Mouse (Mus musculus) inflammation-experienced regulatory T-cells, adult 6 months (primary cell): ENCODE results near the gene Fnbp1. TPM values are rescaled to one million over a fixed set of nuclear protein-coding genes. Genes with fewer than 3 reads are reported as not detected.
A peak's percentile ranks its signal among the peaks of the same experiment; 100 is the strongest.

Source experiments
- ATAC-seq: one replicate; pipeline ENCODE4 v1.8.0; 2017
- polyA plus RNA-seq, 3 experiments: library from polyadenylated mRNA; unstranded; fragments of 100-300 nt; shearing (Covaris generic); gene quantifications; one replicate each; pipeline ENCODE4 v1.2.1; 2017

The Fnbp1 gene
- polyA plus RNA-seq, 3 experiments from 2014 or later, result 86.1 to 123 (median 103) TPM

DNA sequence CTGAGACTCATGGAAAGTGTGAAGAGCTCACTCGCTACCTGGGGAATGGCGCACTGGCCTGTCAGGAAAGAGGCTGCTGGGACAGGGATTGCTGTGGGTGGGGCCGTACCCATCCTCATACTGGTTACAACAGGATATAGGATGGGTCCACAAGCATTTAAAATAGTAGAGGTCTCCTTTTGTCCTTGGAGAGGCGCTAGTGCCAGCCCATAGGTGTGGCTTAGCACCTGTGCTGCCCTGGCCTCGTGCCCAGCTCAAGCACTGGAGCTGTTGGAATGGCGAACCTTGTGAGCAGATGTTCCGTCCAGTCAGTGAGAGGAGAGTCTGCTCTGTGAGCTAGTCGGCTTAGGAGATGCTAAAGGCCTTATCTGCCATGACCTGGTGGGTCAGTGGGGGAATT lies 122.8 kb downstream of the Fnbp1 start:
- ATAC-seq, result no peak

DNA sequence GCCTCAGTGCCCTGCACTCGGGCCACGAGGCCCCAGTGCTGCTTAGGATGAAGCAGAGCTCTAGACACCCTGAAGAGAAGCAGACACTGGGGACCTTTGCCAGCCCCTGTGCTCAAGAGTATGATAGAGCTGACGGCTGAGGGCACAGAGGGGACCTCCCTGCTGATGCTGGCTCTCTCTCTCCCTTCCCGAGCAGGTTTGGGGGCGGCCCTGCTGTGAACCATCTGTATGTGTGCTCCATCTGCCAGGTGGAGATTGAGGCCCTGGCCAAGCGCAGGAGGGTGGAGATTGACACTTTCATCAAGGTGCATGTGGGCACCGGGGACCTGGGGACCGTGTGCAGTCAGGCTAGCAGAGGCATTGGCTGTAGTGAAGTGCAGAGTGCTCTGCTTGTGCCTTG lies 123.3 kb downstream of the Fnbp1 start:
- no peak for ATAC-seq

DNA sequence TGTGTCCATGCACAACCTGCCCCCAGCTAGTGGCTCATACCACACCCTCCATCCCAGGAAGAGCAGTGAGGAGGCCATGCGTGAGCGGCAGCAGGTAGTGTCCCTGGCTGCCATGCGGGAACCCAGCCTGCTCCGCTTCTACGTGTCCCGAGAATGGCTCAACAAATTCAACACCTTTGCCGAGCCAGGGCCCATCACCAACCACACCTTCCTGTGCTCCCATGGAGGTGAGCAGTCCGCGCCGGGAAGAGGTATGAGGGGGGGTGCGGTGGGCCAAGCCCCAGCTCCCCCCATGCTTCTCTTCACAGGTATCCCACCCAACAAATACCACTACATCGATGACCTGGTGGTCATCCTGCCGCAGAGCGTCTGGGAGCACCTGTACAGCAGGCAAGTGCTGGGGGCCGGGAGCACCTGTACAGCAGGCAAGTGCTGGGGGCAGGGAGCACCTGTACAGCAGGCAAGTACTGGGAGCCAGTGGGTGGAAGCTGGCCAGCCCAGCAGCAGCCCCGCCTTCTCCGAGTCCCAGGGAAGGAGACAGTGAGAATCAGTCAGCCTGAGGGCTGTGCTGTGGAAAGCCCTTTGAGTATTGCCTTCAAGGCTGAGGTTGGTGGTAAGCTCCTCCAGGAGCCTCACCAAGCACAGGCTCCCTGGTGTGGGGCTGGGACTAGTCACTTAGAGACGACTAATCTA lies 124.0 kb downstream of the Fnbp1 start:
- no peak for ATAC-seq

DNA sequence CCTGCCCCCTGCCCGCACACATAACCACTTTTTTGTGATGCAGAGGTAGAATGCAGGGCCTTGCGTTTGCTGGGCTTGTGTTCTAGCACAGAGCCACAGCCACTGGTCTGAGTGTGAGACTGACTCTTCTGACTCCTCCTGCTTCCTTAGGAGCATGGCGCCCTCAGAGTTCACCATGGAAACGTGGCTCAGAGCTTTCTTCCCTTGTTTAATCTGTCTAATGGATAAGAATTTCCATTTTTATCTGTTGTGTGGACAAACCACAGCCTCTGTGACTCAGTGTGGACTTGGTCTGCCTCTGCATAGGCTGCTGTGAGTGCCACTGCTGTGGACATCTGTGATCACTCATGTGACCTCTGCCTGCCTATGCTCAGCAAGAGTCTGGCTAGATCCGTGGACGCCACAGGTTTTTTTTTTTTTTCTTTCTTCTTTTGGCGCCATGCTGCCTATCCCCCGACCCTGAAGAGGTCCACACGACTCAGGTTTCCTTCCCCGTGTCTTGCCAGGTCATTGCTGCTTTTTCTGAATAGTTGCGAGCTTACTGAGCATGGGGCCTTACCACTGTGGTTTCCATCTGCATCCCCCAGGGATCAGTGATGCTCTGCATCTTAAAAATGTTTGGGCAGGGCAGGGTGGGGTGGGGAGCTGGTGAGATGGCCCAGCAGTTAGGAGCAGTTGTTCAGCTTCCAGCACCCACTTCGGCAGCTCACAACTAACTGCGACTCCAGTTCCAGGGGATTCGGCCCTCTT lies 128.3 kb downstream of the Fnbp1 start:
- ATAC-seq, result no peak

DNA sequence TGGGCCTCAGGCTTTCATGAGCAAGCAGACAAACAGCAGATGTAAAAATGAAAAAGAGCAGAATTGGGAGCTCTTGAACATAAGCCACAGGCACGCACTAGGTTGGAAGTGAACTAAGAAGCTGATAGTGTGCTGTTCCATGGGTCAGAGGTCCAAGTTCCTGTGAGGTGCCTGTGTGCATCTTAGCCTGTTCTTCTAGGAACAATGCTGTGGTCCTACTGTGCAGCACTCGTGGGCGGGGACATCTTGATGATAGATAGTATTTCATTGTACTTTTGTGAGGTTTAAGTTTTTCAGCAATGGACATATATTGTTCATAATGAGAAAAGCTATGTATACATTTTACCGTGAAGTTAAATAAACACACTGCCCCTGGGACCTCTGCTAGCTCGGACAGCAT lies 134.6 kb downstream of the Fnbp1 start:
- no peak for ATAC-seq

DNA sequence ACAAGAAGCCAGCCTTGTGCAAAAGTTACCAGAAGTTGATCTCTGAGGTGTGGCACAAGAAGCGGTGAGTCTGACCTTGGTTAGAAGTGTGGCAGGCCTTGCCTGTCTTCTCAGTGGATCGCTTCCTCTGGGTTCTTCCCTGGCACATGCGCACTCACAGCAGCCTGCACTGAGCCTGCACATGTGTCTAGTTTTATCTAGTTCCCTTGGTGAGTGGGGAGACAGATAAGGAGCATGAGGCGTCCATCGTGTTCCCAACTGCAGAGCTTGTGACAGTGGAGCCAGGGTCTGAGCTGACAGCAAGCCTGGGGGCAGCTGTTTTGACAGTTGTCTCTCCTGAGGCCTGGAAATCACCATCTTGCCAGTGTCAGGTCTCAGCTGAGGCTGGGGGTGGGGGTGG lies 135.4 kb downstream of the Fnbp1 start:
- ATAC-seq, result no peak

DNA sequence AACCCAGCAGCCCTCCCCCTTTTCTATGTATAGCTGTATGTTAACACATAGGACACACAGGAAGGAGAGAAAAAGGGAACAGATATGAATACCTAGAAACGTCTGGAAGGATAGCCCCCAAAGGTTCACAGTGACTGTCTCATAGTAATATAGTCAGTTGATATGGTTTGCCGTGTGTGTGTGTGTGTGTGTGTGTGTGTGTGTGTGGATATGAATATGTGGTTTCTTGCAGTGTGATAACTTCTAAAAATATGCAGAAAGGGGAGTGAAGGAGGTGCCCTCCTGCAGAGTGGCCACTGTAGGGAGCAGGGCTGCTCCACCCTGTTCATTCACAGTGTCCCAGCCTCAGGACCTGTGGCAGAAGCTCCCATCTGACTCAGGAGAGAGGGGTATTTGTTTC lies 136.4 kb downstream of the Fnbp1 start:
- no peak for ATAC-seq

DNA sequence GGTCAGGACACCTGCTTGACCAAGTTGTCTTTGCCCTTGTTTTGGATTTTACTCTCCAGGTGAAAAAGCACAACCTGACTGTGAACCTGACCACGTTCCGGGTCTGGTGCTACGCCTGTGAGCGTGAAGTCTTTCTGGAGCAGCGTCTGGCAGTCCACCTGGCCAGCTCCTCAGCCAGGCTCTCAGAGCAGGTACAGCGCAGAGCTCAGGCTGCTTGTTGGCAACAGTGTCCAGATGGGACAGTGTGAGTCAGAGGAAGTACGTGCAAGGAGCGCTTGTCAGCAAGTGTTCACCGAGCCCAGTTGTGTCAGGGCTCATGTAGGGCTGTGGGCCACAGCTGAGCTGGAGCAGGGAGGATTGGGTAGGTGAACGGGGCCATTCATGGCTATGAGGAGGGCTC lies 139.0 kb downstream of the Fnbp1 start:
- ATAC-seq, result no peak

DNA sequence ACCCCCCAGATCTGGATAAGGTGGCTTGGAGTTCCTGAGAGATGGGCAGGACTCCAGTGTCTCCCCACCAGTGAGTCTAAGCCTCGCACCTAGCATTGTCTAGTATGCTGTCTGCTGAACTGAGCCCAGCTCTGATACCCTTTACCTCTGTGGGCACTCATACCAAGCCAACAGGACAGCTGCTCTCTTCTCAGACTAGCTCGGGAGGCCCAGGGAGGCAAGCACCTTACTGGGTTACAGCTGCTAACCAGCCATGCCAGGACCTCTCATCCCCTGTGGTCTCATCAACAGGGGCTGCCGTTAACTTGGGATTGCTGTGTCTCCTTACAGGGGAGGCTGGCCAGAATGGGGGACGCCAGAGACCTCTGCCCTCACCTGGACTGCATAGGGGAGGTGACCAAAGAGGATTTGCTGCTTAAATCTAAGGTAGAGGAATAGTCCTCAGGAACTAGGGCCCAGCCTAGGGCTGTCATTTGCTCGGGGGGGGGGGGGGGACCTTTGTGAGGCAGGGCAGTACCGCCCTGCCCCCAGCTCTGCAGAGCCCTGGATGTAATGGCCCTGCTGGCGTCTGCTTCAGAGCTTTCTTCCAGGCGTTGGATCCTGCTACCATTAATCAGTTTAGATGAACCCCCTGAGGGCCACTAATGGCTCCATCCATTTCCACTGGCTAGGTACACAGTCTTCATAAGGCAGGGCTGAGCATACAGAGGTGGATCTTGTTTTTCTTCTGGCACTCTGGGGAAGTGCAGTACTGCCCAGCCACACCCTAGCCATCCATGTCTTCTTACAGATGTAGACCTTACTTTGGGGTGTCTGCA lies 143.2 kb downstream of the Fnbp1 start:
- no peak for ATAC-seq

DNA sequence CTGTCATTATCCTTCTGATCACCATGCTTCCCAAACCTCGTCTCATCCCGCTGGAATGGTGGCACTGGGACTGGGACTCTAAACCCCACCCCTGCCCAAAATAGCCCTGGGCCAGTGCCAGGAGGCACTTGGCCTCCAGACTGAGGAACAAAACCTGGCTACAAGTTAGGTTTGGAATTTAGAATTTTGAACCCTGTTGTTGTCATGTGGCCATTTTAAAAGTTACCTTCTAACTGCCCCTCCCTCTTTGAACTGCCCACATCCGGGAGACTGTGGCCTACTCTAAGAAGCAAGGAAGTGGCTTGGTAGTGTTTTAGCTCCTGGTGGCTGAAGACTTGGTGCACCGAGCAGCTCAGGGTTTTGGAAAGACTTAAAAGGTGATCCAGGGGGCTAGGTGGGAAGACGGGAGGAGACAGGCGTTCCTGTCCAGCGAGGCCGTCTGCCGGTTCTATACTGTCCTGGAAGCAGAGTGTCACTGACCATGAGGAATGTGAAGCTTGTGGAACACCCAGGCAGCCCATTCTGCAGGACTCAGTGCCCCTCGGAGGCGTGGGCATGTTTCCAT lies 146.3 kb downstream of the Fnbp1 start:
- no peak for ATAC-seq

DNA sequence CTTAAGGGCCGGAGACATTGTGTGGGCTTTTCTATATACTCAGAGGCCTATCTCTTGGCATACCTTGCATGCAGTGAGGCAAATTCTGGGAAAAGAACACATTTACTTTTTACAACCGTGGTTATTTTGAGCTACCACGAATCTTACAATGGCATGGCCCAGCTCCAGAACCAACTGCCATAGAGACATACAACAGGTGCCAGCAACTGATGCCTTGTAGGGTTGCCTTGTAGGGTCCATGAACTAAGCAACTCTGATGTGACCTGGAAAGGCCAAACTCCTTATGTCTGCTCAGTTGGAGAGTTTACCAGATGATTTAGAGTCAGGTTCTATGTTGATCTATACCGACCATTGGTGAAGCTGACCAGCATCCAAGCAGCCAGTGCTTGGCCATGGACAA lies 147.0 kb downstream of the Fnbp1 start:
- ATAC-seq, result no peak

DNA sequence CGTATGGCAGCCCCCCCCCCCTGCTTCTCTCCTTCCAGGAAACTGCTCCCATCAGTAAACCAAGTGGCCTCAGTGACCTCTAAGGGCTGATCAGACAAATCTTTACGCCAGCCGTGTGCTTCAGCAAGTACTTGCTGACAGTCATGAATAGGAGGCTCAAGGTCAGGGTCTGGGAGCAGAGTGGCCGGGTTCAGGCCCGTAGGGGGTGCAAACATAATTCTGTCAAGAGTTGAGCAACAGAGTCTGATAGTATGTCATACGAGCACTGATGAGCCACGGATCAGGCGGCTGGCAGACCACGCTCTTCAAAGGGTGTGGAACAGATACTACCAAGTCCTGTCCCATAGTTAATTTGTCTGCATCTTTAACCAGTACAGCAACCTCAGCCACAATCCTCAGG lies 151.6 kb downstream of the Fnbp1 start:
- ATAC-seq, result no peak

DNA sequence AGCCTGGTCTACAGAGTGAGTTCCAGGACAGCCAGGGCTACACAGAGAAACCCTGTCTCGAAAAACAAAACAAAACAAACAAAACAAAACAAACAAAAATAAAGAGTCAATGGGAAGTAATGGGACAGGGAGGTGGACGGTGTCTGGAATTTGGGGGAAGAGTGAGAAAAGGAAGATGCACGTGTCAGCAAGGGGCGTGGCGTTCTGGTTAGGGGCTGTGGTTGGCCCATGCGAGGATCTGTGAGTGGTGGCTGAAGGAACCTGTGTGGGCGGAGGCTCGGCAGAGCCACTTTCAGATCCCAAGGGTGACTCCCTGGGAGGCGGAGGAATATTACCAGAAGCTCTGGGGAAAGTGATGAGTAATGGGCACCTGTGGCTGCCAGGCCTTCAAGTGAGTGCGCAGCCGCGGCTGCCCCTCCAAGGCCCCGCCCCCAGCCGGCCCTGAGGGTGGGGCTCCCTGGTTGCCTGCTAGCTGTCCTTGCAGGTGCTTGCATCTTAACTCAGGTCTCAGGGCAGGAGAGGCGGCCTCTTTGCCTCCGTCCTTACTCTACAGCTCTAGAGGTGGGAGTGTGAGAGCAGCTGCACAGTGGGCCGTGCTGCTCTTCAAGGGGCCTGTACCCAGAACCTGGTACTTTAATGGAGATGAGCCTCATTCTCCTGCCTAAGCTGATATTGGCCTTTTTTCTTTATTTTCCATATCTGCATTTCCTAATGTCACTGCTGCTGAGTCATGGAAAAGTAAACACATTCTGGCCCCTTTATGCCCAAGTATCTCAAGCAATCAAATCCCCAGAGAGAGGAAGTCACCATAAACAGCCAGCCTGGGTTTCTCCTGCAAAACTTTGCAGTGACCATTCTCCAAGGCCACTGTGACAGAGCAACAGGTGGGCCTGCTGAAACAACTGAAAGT lies 156.4 kb downstream of the Fnbp1 start:
- no peak for ATAC-seq

DNA sequence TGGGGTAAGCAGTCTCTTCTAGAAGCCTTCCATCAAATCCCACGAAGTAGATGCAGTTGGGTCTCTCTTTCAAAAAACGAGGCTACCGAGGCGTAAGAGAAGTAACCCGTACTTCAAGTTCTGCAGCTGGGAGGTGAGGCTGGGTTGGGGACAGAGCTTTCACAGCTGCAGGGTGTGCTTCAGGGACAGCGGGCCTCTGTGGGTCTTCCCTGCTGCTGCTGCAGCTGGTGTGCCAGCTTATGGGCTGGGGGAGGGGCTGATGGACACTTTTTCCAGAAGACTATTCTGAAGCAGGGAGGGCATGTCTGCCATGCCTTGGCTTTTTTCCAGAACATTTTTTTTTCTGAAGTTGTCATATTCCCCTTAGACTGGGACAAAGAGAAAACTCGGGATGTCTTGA lies 158.8 kb downstream of the Fnbp1 start:
- ATAC-seq, result no peak

DNA sequence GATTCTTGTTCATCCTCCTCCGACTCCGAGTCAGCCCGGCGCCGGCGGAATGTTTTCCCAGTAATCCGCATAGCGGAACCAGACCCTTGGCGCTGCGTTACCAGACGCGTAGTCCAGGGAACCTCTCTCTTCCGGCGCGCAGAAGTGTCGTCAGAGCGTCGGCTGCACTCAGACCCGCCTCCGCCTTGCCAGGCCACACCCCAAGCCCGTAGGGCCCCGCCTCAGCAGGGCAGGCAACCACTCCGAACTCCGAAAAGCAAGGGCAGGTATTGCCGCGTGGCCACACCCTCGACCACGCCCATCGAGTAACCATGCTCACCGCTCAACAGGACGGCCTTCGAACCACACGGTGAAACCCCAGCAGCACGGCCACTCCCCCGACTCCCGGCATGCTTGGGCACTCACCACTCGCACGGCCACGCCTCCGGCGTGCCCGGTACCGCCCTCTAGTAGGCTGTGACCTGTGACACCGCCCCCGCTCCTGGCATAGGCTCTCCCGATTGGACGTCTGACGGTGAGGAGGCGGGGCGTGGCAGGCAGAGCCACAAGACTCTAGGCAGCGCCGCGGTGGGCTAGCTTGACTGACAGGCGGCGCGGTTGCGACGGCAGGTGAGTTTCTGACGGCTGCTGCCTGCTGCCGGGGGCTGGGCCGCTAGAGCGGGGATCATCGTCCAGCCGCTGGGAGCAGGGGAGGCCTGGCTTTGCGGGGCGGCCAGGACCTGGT lies 159.9 kb downstream of the Fnbp1 start, which contains the start of the genes BC005624 and Usp20:
TSS of gene BC005624 (minus strand) at position 412 of the 724 bp plus-strand sequence.
TSS of gene Usp20 (plus strand) at position 490 of the 724 bp plus-strand sequence.
- ATAC-seq, result peak; percentile 95

Other genes with a start within 250 kb of the Fnbp1 start
- gene Ptges, start 212.1 kb downstream of the Fnbp1 start, polyA plus RNA-seq, result not detected
- gene Tor1b, start 189.0 kb downstream of the Fnbp1 start, polyA plus RNA-seq, result 10 to 100 TPM; 15.6 to 26.9 (median 22.2) TPM
- 10 to 100 TPM; 60.5 to 73.3 (median 72.6) TPM for gene Tor1a, start 174.1 kb downstream of the Fnbp1 start, polyA plus RNA-seq
- gene BC005624, start 159.8 kb downstream of the Fnbp1 start, polyA plus RNA-seq, result 100 to 1,000 TPM in 1 of 3 experiments, 10 to 100 TPM in 2; 67.1 to 103 (median 93.7) TPM
- 10 to 100 TPM; 11.9 to 27.4 (median 16.7) TPM for gene Usp20, start 159.7 kb downstream of the Fnbp1 start, polyA plus RNA-seq
- 10 to 100 TPM; 49.2 to 57.0 (median 50.5) TPM for gene Gpr107, start 10.3 kb upstream of the Fnbp1 start, polyA plus RNA-seq
- gene Ncs1, start 103.8 kb upstream of the Fnbp1 start, polyA plus RNA-seq, result 1 to 10 TPM in 2 of 3 experiments, under 1 TPM in 1; 0.63 to 1.4 (median 1.4) TPM
- under 1 TPM; 0.20 to 0.54 (median 0.38) TPM for gene Hmcn2, start 172.4 kb upstream of the Fnbp1 start, polyA plus RNA-seq